Mouse (Mus musculus) embryonic fibroblast, embryonic 13.5 days (primary cell): ENCODE measurements at regions not wholly inside any gene's neighbourhood (a gene's known extent, or its start where the extent isn't known, plus 50 kb on each side); places are given as distances from the start of the nearest gene placed in this dataset.

Experiments
- CTCF ChIP-seq: IDR thresholded peaks from 2 replicates; pipeline ENCODE4 v1.5.1; 2011; ENCODE audit warnings: mild to moderate bottlenecking, control low read depth, low read length, moderate library complexity, borderline replicate concordance; ENCODE audit not compliant: insufficient read depth
- POLR2A ChIP-seq: IDR thresholded peaks from 2 replicates; pipeline ENCODE4 v1.6.1; 2011; ENCODE audit warnings: low read depth, mild to moderate bottlenecking, control low read depth, low read length, moderate library complexity

DNA sequence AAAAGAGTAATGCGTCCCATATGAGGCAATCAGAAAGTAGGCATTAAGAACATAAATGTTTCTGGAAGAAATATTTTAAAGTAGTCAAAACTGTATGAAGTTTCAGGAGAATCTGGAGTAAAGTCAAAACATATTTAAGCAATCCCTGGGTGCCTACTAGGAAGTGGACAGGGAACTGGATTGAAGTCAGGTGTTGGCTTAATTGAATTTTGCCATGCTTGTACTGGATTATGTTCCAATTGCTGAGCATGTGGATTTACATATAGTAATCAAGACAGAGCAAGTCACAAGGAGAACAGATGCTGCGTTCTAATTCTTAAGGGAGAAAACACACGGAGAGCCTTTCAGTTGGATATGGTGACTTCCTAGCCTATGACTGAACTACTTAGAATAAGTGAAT lies 259.8 kb upstream of the Robo2 start:
- TF ChIP-seq CTCF (no peak), POLR2A (no peak)
